Mouse (Mus musculus) forebrain, postnatal 0 days (tissue): ENCODE measurements around the gene Slc22a12. TPM values are rescaled to one million over a fixed set of nuclear protein-coding genes. Genes with fewer than 3 reads are reported as not detected.
A peak's percentile ranks its signal among the peaks of the same experiment; 100 is the strongest.

Experiments used
- ATAC-seq: fragments of 200-750 bp; cut with Nextera tagmentation; 2 replicates; pipeline ENCODE4 v1.8.0; 2017; ENCODE audit warnings: mild to moderate bottlenecking, moderate library complexity
- DNase-seq: peaks from one replicate; pipeline ENCODE4 v3.0.0-alpha.2; 2015
- H3K27ac ChIP-seq: fragments of 300-500 bp; sonication (generic); 2 replicates; pipeline ENCODE4 v1.5.1; 2014; ENCODE audit warnings: low read depth, mild to moderate bottlenecking, antibody characterized with exemption, low read length, moderate library complexity, mixed read lengths
- H3K27me3 ChIP-seq: fragments of 300-500 bp; sonication (generic); 2 replicates; pipeline ENCODE4 v1.6.1; 2014; ENCODE audit warnings: mild to moderate bottlenecking, low read length, mixed read lengths; ENCODE audit not compliant: insufficient read depth
- H3K36me3 ChIP-seq: fragments of 300-500 bp; sonication (generic); 2 replicates; pipeline ENCODE4 v1.6.1; 2014; ENCODE audit warnings: mild to moderate bottlenecking, moderate library complexity; ENCODE audit not compliant: insufficient read depth
- H3K4me1 ChIP-seq: fragments of 300-500 bp; sonication (generic); 2 replicates; pipeline ENCODE4 v1.6.1; 2014; ENCODE audit warnings: antibody characterized with exemption; ENCODE audit not compliant: insufficient read depth
- H3K4me2 ChIP-seq: fragments of 300-500 bp; sonication (generic); 2 replicates; pipeline ENCODE4 v1.6.1; 2014; ENCODE audit warnings: low read depth, mild to moderate bottlenecking, moderate library complexity
- H3K4me3 ChIP-seq: fragments of 300-500 bp; sonication (generic); 2 replicates; pipeline ENCODE4 v1.5.1; 2014; ENCODE audit warnings: low read depth, low read length, mixed read lengths
- H3K9ac ChIP-seq: fragments of 300-500 bp; sonication (generic); 2 replicates; pipeline ENCODE4 v1.6.1; 2014; ENCODE audit warnings: mild to moderate bottlenecking
- H3K9me3 ChIP-seq: fragments of 300-500 bp; sonication (generic); 2 replicates; pipeline ENCODE4 v1.6.1; 2016; ENCODE audit warnings: low read length
- CTCF ChIP-seq: sonication (generic); IDR thresholded peaks from 2 replicates; pipeline ENCODE4 v1.5.1; 2016; ENCODE audit warnings: antibody characterized with exemption, control low read depth, low read depth
- WGBS: fragments of 180-500 bp; shearing (Covaris S2); extraction: QIAGEN DNeasy Blood & Tissue Kit; methylation state at CpG from one replicate; pipeline ENCODE4 v1.1.7; 2014; 5-methylcytosine and 5-hydroxymethylcytosine counted together
- polyA plus RNA-seq: library from polyadenylated mRNA; unstranded; fragments of >200 nt; fragmentation: Nextera tagmentation; extraction: Ambion mirVana; gene quantifications from 2 replicates; pipeline ENCODE4 v1.2.1, GENCODE M21; 2015
- total RNA-seq: library from RNA; depleted of rRNA; stranded (reverse); fragments of >200 nt; gene quantifications from 2 replicates; pipeline ENCODE4 v1.2.3, GENCODE M21; 2014

Slc22a12 gene
- total and polyA plus RNA-seq, 2 experiments from 2014 or later, result 0.40 TPM; not detected in 1

- Histone ChIP-seq H3K4me1 (peaks cover 24% of the 10 kb centered on the region), H3K36me3 (peaks cover 11% of the 10 kb centered on the region), H3K9ac (peak overlapping the region; percentile 94), H3K4me2 (peak overlapping the region; percentile 86), H3K4me3 (peak overlapping the region; percentile 80), H3K9me3 (no peaks in the 10 kb centered on the region), H3K27ac (peak overlapping the region; percentile 96; the same call in 1 of the 2 replicates), H3K27me3 (no peaks in the 10 kb centered on the region)
- no peak for TF ChIP-seq CTCF
- DNase-seq, result no peak
- WGBS, result 19% methylated on average over 2 of the region's 2 CpGs
- ATAC-seq, result no peak
These were observed 42.2 kb downstream of the Slc22a12 start for GRCm38 (mm10) chr19:6500636-6501025.

GRCm38 (mm10) chr19:6499860-6500635 lies 42.8 kb downstream of the Slc22a12 start:
- 38% methylated on average over 6 of the region's 6 CpGs for WGBS
- peak overlapping the region; percentile 96 for H3K27ac ChIP-seq
- ATAC-seq, result no peak
- peaks cover 5% of the 10 kb centered on the region for H3K36me3 ChIP-seq
- H3K4me1 ChIP-seq, result peaks cover 24% of the 10 kb centered on the region
- H3K4me3 ChIP-seq, result peak overlapping the region; percentile 80
- no peak for TF ChIP-seq CTCF
- DNase-seq, result no peak
- no peaks in the 10 kb centered on the region for H3K27me3 ChIP-seq
- no peaks in the 10 kb centered on the region for H3K9me3 ChIP-seq
- peak overlapping the region; percentile 86 for H3K4me2 ChIP-seq
- H3K9ac ChIP-seq, result peak overlapping the region; percentile 94

GRCm38 (mm10) chr19:6498350-6499131 lies 44.3 kb downstream of the Slc22a12 start:
- Histone ChIP-seq H3K4me3 (peak overlapping the region; percentile 80), H3K9ac (peak overlapping the region; percentile 94), H3K4me1 (peaks cover 12% of the 10 kb centered on the region), H3K27ac (peak overlapping the region; percentile 96), H3K27me3 (no peaks in the 10 kb centered on the region), H3K4me2 (peak overlapping the region; percentile 86), H3K36me3 (no peaks in the 10 kb centered on the region), H3K9me3 (no peaks in the 10 kb centered on the region)
- no peak for TF ChIP-seq CTCF
- 6% methylated on average over 31 of the region's 38 CpGs for WGBS
- ATAC-seq (no peak), DNase-seq (no peak)

- peak overlapping the region; percentile 96 for H3K27ac ChIP-seq
- peaks cover 6% of the 10 kb centered on the region; the same call in 1 of the 2 replicates for H3K4me1 ChIP-seq
- H3K9me3 ChIP-seq, result no peaks in the 10 kb centered on the region
- H3K4me3 ChIP-seq, result peak overlapping the region; percentile 80
- peak; percentile 12 for ATAC-seq
- TF ChIP-seq CTCF, result no peak
- 2% methylated on average over 38 of the region's 39 CpGs for WGBS
- H3K36me3 ChIP-seq, result no peaks in the 10 kb centered on the region
- H3K4me2 ChIP-seq, result peak overlapping the region; percentile 86
- DNase-seq, result no peak
- H3K9ac ChIP-seq, result peak overlapping the region; percentile 94
- H3K27me3 ChIP-seq, result no peaks in the 10 kb centered on the region
These were observed 45.0 kb downstream of the Slc22a12 start for GRCm38 (mm10) chr19:6497803-6498202.

GRCm38 (mm10) chr19:6497150-6497801 lies 45.6 kb downstream of the Slc22a12 start:
- H3K9ac ChIP-seq, result peak overlapping the region; percentile 94
- TF ChIP-seq CTCF, result no peak
- DNase-seq (peak; percentile 83), ATAC-seq (peak; percentile 77)
- peak overlapping the region; percentile 80 for H3K4me3 ChIP-seq
- H3K9me3 ChIP-seq, result no peaks in the 10 kb centered on the region
- peaks cover 6% of the 10 kb centered on the region; the same call in 1 of the 2 replicates for H3K4me1 ChIP-seq
- 4% methylated on average over 19 of the region's 39 CpGs for WGBS
- peak overlapping the region; percentile 96 for H3K27ac ChIP-seq
- peak overlapping the region; percentile 86 for H3K4me2 ChIP-seq
- H3K36me3 ChIP-seq, result no peaks in the 10 kb centered on the region
- H3K27me3 ChIP-seq, result no peaks in the 10 kb centered on the region

GRCm38 (mm10) chr19:6496462-6497149 lies 46.2 kb downstream of the Slc22a12 start:
- no peaks in the 10 kb centered on the region for H3K27me3 ChIP-seq
- peak; percentile 8; the same call in 1 of the 2 replicates for ATAC-seq
- peak overlapping the region; percentile 96 for H3K27ac ChIP-seq
- DNase-seq, result no peak
- H3K4me3 ChIP-seq, result peak overlapping the region; percentile 80
- 8% methylated on average over 6 of the region's 6 CpGs for WGBS
- H3K4me1 ChIP-seq, result peaks cover 6% of the 10 kb centered on the region; the same call in 1 of the 2 replicates
- H3K36me3 ChIP-seq, result no peaks in the 10 kb centered on the region
- H3K9me3 ChIP-seq, result no peaks in the 10 kb centered on the region
- peak overlapping the region; percentile 94 for H3K9ac ChIP-seq
- TF ChIP-seq CTCF, result no peak
- peak overlapping the region; percentile 86 for H3K4me2 ChIP-seq
